Mouse (Mus musculus) adrenal gland, adult 8-10 months (tissue): ENCODE results near the gene Tctex1d4. TPM values are rescaled to one million over a fixed set of nuclear protein-coding genes. Genes with fewer than 3 reads are reported as not detected.

ENCODE experiments used
- DNase-seq: peaks from one replicate; pipeline ENCODE4 v3.0.0; 2022
- total RNA-seq, 4 experiments: library from RNA; stranded (reverse); gene quantifications; 2 replicates each; pipeline ENCODE4 v1.2.4; 2022

Gene Tctex1d4
- total RNA-seq, 4 experiments from 2014 or later, result not detected

DNA sequence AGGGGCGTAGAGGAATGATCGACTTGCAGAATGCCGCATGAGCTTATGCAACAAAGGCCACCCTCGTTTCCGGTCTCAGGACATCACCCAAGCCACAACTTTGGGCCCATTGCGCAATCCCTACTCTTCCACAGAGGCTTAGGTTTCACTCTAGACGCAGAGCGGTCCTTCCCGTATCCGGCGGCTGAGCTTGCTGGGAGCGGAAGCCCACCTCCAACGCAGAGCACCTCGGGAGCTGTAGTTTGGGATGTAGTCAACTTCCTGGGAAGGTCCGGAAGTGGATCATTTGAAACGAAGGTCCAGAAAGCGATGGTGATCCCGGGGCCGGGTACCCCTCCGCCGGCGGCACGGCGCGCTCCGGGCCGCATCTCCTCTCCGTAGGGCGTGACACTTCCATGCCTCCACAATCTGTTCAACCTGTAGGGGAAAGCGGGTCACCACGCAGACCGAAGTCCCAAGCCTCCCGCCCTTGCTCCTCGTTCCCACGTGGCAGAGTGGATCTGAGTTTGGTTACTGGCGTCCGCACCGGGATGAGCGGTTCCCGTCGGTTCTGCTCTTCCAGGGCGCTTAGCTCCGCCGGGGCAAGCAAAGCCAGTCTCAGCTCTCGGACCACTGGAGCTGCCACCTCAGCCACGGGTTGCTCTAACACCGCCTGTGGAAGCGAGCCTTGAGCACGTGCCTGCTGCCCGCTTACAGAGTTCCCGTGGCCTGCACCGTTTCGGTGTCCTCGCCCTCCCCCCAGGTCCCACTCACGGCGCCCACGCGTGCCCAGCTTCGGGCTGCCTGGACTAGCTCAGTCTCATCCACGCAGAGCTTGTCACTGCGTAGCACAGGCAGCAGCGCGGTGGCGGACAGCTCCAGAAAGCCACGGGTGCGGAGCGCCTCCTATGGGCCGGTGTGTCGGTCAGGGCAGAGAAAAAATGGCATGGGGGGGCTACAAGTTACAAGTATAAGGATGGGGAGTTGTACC, 5.9 kb upstream of the Tctex1d4 start:
- DNase-seq, result peak; percentile 98

DNA sequence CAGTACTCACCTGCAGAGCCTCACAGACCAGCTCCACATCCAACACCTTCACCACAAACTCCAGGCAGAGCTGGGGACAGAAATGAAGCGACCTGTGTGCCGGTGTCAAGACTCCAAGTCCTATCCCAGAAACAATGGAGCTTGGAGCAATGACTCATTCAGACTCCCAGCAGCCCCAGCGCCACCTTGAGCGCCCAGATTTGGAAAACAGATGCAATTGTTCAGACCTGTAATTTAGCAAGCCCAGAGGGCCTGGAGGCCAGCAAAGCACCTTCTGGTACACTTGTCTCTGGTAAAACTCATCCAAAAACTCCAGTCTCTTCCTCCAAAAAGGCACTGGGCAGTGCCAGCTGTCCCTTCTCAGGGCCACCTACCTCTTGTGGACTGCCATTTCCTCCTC, 4.4 kb upstream of the Tctex1d4 start:
- DNase-seq, result no peak

DNA sequence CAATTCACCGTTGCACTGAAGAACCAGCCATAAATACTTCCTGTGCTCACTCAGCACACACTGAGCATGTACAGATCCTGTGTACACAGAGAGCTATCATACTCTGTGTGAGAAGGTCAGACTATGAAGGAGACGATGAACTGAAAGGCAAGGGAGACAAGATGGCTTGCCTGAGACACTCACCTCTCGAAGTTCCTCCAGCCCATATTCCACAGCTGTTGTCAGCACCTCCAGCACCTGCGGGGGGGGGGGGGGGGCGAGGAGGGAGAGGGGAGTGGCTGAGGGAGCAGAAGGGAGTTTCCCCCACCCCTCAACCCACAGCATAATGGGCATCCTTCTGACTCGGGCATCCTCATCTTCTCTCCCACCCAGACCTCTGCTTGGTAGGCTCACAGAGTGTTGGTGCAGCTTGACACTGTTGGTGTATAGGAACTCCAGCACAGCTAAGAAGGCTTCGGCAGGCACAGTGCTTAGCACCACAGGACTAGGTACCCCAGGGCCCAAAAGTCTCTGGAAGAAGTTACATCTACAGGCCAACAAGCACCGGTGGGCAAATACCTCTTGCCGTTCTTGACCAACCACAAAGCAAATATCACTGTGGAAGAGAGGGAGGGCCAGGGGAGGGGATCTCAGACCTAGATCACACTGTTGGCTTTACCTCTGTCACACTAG, 2.9 kb upstream of the Tctex1d4 start:
- DNase-seq, result no peak

DNA sequence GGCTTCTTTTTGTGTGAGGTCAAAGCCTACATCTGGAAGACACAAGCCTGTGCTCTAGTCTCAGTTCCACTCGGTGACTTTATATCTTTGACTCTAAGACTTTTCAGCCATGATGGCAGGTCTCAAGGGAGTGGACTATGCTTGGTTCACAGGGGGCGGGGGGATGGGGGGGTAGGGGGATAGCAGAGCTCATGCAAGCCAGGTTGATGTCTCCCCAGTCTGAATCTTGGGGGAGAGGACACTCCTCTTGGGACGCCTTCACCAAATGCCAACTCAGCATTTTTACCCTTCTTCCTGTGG, 2.4 kb upstream of the Tctex1d4 start:
- no peak for DNase-seq

DNA sequence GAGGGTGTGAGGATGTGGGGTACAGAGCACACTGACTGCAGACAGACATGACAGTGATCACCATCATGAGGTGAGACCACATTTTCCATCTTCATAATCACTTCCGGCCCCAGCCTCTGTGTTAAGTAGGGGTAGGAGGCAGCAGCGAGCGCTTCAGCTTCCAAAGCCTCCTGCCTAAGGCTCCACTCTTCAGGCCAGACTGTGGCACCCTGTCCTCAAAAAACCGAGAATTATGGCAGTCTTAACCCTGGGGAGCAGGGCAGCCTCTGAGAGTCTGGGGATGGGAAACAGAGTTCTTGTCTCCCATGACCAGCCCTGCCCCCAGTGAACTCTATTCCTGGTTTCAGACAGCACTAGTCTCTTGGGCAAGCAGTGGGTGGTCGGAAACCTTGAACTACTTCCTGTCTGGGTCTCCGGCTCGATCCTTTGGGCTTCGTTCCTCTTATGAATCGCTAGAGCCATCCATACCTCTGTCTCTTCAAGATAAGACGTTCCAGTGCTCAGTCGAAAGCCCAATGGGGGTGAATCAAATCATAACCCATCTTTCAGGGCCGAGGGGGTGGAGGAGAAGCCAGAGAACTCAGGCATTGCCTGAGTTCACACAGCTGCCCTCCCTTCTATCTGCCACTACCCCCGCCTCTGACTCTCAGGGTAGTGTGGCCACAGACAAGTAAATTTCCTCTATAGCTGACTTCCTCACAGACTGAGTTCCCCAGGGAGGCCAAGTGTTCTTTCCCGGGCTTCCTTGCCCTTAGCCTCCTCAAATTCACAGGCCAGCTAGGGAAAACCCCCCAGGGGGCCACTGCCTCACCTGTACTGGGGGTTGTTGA, 1.9 kb upstream of the Tctex1d4 start:
- DNase-seq, result no peak

DNA sequence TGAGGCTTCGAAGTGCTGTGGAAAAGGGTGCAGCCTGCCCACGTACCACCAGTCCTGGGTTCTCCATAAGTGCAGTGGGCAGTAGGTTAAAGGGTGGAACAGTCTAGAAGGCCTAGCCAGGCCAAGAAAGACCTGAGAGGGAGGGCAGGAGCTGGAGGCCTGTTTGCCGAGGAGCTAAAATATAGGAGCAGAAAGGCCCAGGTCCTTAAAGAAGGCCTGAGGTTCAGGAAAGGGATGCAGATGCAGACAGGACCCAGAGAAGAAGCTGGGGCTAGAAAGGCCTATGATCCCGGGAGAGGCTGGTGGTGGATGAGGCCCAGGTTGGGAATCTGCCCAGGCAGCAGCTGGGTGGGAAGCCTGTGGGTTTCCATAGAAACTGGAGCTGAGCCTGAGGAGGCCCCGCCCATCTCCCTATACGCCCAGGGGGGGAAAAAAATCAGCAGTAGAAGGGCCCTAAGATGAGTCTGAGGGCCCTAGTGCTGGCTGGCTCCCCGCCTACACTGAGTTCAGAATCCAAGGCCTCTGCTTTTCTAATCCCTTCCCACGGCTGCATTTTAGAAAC, 1.2 kb upstream of the Tctex1d4 start, which contains the start of gene Btbd19:
Gene Btbd19, minus strand, starts transcription at position 378 of the 562 bp plus-strand sequence.
- DNase-seq, result no peak

DNA sequence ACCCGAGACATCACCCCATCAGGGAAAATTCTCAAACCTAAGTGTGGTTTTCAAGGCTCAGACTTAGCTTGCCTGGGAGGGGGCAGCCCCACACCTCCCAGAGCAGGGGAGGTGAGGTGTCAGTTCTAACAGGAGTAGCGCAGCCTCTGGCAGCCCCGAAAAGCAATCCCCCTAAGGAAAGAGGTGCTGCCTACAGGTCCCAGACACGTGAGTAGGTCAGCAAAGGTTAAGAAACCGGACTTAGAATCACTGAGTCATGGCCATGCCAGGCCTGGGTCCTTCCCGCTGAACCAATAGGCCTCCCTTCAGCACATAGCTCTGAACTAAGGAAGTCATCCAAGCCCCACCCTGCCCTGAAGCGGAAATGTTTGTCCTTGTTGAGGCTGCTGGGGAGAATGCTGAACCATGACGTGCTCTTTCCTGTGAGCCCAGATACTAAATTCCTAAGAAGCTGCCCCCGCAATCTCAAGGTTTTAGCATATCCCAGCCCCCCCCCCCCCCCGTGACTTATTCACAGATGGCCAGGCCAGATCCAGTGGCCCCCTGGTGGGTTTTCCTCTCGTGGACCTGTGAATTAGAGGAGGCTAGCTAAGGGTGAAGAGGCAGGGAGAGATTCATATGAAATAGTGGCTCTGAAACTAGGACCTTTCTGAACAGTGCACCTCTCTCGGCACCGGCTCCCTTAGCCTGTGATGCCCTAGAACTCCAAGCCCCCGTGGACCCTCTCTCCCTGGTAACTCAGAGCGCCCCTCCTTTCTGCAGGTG, 502 bp upstream of the Tctex1d4 start:
- DNase-seq, result peak; percentile 83

DNA sequence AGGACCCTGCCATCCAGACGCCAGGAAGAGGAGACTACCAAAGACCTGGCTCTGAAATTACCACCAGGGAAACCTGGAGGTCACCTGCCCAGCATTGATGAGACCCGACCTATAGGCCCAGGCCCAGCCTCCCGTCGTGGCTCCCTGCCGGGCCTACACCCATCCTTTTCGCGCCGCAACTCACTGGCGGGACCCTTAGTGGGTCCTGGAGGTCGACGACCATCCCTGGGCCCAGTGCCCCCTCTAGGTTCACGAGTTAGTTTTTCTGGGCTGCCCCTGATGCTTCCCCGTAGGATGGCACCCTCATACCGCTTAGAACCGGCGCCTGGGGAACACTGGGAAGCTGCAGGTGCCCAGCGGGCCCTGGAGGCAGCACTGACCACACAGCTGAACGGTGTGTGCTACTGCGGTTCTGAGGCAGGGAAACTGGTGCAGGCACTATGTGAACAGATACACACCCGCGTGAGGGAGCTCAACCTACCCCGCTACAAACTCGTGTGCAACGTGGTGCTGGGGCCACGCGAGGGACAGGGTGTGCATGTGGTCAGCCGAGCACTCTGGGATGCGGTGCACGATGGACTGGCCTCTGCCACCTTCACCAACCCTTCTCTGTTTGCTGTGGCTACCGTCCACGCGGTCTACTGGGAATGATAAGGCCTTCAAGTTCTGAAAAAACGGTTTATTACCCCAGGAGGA, 1.5 kb downstream of the Tctex1d4 start:
- DNase-seq, result no peak

DNA sequence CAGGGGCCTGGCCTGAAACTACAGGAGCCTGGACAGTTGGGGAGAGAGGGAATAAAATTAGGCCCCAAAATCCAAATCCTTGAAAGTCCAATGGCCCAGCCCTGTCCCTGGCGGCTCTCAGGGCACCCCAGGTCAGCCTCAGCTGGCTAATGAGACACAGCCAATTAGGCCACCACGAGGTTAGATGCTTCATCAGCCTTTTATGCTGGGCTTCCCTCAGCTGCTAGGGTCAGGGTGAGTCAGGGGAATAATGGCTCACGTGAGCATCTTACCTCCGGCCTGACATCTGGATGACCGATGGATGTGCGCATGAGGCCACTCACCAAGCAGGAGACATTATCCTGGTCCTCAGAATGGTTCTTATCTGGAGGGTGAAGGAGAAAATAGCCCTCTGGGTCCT, 4.2 kb downstream of the Tctex1d4 start:
- no peak for DNase-seq

DNA sequence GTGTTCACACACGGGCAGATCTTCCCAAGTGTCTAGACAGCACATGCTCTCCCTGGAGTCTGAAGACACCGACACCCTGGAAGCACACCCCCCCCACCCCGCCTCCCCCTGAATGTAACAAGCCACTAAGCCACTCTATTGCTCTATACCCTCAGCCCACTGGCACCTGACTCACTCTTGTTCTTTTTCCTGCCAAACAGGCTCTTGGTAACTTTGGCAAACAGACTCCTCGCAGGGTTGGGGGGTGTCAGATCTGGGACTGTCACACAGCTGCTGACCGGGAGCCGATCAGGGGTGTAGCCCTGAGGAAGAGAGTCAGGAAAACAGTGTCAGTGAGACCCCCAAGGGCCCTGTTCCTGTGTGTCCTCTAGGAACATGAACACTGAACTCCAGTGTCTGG, 4.6 kb downstream of the Tctex1d4 start:
- no peak for DNase-seq

DNA sequence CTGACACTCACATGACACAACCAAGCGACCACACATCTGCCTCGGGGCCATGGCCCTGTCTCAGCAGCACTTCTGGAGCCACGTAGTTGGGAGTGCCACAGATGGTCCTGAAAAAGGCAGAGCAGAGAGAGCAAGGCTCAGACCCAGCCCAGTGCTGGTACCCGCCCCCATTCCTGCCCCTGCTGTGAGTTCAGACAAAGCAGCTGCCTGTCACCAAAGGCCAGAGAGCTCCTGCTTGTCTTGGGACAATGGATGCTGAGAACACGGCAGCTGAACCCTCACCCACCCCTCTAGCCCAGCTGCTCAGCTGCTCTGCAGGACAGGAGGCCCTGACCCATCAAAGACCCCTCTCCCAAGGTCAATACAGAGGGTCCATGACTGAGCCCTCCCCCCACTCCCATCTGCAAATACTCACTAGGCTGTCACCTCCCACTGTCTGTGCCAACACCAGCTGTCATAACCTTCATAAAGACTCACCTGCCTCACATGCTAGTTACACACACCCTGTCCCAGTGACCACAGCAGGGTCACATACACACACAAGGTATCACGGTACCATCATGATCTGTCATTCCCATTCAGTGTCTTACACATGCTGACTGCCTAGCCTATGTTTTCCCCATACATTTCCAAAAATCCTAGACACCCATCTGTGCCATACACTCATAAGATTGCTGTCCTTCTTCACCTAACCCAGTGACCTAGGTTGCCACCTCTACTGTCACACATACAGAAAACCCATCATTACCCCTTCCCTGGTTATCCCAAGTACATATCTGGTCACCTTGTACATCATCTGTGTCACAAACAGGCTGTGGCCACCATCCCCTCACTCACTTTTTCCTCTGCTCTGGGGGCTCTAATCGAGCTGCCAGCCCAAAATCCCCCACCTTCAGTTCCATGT, 5.5 kb downstream of the Tctex1d4 start:
- no peak for DNase-seq

DNA sequence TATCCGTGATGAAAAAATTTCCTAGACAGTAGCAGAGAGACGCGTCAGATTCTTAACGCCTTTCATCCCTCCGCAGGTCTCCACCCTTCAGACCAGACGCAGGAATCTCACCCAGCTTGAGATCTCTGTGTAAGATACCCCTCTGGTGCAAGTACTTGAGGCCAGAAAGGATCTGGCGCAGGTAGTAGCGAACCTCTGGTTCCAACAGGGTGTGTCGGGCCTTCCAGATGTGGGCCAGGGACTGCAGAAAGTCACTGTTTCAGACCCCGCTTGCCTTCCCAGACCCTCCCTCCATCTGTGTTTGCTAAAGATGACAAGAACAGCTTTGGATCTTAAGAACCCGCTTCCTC, 6.2 kb downstream of the Tctex1d4 start:
- no peak for DNase-seq

DNA sequence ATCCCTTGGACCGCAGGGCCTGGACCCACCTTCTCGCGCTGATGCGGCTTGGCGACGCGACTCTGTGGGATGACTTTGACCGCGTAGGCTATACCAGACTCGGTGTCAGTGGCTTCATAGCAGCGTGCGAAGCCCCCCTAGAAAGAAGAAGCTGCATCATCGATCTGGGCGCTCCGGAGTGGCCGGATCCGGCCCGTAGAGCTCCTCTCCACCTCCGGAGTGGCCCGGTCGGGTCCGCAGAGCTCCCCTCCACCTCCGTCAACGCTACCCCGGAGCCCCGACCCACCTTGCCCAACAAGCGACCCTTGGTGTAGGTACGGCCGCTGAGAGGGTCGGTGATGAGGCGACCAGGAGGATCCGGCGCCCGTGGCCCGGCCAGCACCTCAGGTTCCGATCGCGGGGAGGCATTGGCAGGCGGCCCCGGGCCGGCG, 6.8 kb downstream of the Tctex1d4 start:
- no peak for DNase-seq

DNA sequence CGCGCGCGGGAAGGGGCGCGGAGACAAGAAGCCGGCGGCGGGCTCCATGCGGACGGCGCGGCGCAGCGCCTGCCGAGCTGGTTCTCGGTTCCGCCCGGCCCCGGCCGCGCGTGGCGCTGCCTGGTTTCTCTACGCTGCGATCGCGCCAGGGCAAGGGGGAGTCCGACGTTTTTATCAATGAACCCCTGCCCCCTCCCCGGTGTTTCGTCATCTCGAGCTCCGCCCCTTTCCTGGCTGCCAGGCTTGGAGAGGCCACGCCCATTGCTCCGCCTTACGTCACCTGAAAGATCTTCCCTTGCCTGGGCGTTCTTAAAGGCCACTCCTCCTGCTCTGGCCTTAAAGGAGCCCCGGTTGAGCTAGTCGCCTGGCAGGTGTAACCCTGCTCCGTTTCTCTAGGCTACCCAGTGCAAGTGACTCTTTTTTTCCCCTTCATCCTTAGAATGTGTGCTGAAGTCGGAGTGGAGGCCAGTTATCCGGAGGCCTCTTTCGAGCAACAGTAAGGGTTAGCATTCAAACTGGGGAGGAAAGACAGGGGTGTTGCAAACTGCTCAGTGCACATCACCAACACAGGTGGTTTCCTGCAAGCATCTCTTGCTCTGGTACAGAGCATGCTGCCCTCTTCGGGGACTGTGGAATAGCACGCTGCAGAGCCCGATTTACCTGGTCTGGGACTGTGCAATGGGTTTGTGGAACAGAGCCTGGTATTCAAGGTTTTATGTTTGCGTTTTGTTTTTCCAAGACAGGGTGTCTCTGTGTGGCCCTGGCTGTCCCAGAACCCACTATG, 7.4 kb downstream of the Tctex1d4 start, which contains the start of gene Plk3:
Gene Plk3, minus strand, starts transcription at position 147 of the 784 bp plus-strand sequence.
- DNase-seq, result peak; percentile 97

DNA sequence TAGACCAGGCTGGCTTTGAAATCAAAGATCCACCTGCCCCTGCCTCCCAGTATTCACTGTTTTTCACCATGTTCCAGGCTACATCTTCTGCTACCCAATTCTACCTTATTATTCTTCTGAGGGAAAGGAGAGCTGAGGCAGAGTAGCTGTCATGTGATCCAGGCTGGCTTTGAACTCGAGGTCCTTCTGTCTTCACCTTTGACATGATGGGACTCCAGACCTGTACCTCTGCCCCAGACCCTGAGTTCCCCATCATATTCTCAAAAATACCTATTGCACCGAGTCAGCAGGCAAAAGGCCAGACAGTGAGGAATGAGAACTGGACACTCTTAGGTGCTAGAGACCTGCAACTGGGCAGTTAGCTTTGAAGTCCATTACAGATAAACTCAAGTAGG, 8.0 kb downstream of the Tctex1d4 start:
- DNase-seq, result no peak

DNA sequence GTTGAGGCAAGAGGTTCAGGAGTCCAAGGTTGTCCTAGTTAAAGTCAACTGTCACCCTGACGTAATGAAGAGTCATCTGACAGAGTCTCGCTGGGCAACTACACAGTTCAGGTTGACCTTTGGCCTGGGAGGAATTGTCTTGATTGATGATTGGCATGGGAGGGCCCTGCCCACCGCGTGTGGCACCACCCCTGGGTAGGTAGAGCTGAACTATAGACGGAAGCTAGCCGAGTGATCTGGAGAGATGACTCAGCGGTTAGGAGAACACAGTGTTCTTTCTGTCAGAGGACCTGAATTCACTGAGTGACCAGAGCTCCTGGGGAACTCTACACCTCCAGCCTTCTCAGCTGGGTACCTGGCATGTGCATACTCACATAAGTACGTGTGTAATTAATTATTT, 9.4 kb downstream of the Tctex1d4 start:
- DNase-seq, result peak; percentile 88

DNA sequence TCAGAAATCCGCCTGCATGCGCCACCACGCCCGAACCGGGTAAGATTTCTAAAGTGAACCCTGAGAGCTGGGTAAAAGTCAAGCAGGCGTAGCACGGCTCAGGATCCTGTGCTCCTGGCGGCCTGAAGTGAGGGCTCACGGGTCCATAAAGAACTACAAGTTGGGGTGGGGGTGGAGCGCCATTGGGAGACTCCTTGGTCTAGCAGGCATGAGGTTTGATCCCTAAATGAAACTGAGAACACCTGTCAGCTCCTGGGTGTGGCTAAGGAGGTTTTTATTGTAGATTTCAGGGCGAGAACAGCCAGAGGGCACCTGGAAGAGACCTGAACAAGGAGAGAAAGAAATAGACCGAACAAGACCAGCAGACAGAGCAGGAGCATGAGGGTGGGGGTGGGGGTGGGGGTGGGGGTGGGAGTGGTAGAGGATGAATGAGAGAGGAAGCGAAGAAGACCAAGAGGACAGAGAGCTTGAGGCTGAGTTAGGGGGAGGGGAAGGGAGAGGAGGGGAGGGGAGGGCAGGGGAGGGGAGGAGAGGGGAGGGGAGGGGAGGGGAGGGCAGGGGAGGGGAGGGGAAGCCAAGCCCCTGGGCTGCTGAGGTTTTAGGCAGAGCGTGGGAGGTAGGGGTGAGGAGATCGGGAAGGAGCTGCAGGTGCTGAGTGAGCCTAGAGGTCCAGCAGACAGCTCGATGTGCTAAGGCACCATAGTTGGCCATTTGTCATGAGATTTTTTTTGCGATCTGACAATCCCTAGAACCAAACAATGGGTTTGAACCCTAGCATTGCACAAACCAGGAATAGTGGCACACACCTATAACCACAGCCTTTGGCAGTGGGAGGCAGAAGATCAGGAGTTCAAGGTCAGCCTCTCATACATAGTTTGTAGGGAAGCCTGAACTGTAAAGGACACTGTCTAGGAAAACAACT, 12.0 kb downstream of the Tctex1d4 start:
- DNase-seq, result no peak

DNA sequence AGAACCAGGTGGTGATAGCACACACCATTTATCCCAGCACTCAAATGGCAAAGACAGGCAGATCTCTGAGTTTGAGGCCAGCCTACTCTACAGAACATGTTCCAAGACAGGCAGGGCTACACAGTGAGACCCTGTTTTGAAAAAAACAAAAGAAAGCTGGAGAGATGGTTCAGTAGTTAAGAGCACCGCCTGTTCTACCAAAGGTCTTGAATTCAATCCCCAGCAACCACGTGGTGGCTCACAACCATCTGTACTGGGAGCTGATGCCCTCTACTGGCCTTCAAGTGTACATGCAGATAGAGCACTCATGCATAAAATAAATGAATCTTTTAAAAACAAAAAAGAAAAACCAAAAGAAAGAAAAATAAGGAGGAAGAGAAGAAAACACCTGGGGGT, 12.6 kb downstream of the Tctex1d4 start:
- no peak for DNase-seq
